8 mouse cellular contexts compared by ENCODE assay signal in the genomic region with DNA sequence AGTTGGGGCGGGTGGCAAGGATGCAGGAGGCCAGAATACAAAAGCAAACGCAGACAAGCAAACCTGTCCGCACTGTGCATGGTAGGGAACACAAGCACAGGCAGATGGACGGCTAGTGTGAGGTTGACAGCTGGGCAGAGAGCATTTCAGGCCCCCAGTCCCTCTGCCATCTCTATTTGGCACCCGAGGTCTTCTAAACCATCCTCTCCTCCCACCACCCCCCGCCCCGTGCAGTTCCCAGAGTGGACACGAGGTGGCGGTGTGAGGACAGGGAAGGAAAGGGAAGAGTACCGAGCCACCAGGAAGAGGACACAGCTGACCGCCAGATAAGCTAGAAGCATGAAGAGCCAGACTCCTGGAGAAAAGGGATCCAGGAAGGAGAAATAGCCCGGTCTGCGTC. TPM values are rescaled to one million over a fixed set of nuclear protein-coding genes. Genes with fewer than 3 reads are reported as not detected.
DNase-seq lines count a peak whose midpoint lies in the region; ATAC-seq and TF ChIP-seq lines count a peak whose summit lies in the region.

No protein-coding gene starts in this region.

- TF ChIP-seq EP300 in ES-Bruce4 (IDR thresholded peaks at IDR 0.05; ENCODE audit: insufficient read depth, low read depth, low read length) = no peak
- TF ChIP-seq EP300 in heart, postnatal 0 days (IDR thresholded peaks at IDR 0.05; ENCODE audit: low read depth) = no peak

- H3K9me3 ChIP-seq in ES-Bruce4 (replicated peaks; ENCODE audit: control insufficient read depth, insufficient read depth, low read length, poor library complexity, severe bottlenecking) = no peaks in the 10 kb centered on the region
- H3K9me3 ChIP-seq in embryonic facial prominence, embryonic 14.5 days (ENCODE audit: control insufficient read depth, low read length) = no peaks in the 10 kb centered on the region
- H3K9me3 ChIP-seq in heart, postnatal 0 days (replicated peaks; ENCODE audit: control insufficient read depth, low read length) = no peaks in the 10 kb centered on the region
- H3K9me3 ChIP-seq in megakaryocyte, embryonic 14.5 days = no peaks in the 10 kb centered on the region

- DNase-seq in adrenal gland, postnatal 4 days (ENCODE audit: low spot score in 2 of 2) = peak; percentile 50 to 73
- DNase-seq in embryonic facial prominence, embryonic 14.5 days (ENCODE audit: low spot score) = peak; percentile 61
- peak; percentile 28 for DNase-seq in heart, postnatal 0 days (ENCODE audit: low spot score)
- DNase-seq in layer of hippocampus, adult 9-11 months = peak; percentile 65
- peak; percentile 78 to 90 for DNase-seq in right cerebral cortex, postnatal 10 days (ENCODE audit: low spot score in 2 of 2)
- peak; percentile 19 to 50 for DNase-seq in urinary bladder, postnatal 36 days (ENCODE audit: low spot score in 2 of 2)

- no peak overlapping the region for H3K9ac ChIP-seq in ES-Bruce4 (ENCODE audit: low read depth, poor library complexity, severe bottlenecking)
- H3K9ac ChIP-seq in embryonic facial prominence, embryonic 14.5 days (ENCODE audit: low read depth, low read length) = no peak overlapping the region
- no peak overlapping the region for H3K9ac ChIP-seq in heart, postnatal 0 days (replicated peaks; ENCODE audit: low read depth, low read length)

- no peaks in the 10 kb centered on the region for H3K36me3 ChIP-seq in ES-Bruce4 (ENCODE audit: control insufficient read depth, insufficient read depth, low read length, poor library complexity, severe bottlenecking)
- H3K36me3 ChIP-seq in embryonic facial prominence, embryonic 14.5 days (ENCODE audit: control insufficient read depth, insufficient read depth, low read length) = no peaks in the 10 kb centered on the region
- H3K36me3 ChIP-seq in heart, postnatal 0 days (replicated peaks; ENCODE audit: control insufficient read depth, insufficient read depth, low read length) = no peaks in the 10 kb centered on the region
- H3K36me3 ChIP-seq in megakaryocyte, embryonic 14.5 days (replicated peaks; ENCODE audit: low read length) = no peaks in the 10 kb centered on the region

- no peaks in the 10 kb centered on the region for H3K27me3 ChIP-seq in ES-Bruce4 (ENCODE audit: control insufficient read depth, insufficient read depth, low read length, poor library complexity, severe bottlenecking)
- no peaks in the 10 kb centered on the region for H3K27me3 ChIP-seq in embryonic facial prominence, embryonic 14.5 days (replicated peaks; ENCODE audit: control insufficient read depth, insufficient read depth, low read length)
- peaks cover 14% of the 10 kb centered on the region; the same call in 1 of the 2 replicates for H3K27me3 ChIP-seq in heart, postnatal 0 days (ENCODE audit: control insufficient read depth, insufficient read depth, low read length)
- peaks cover 55% of the 10 kb centered on the region for H3K27me3 ChIP-seq in megakaryocyte, embryonic 14.5 days (replicated peaks)

- no peak overlapping the region for H3K27ac ChIP-seq in ES-Bruce4 (ENCODE audit: insufficient read depth, low read length)
- no peak overlapping the region for H3K27ac ChIP-seq in embryonic facial prominence, embryonic 14.5 days (replicated peaks; ENCODE audit: low read depth, low read length)
- H3K27ac ChIP-seq in heart, postnatal 0 days (ENCODE audit: low read depth) = no peak overlapping the region

- H3K4me2 ChIP-seq in embryonic facial prominence, embryonic 14.5 days (ENCODE audit: low read depth, low read length) = no peak overlapping the region
- H3K4me2 ChIP-seq in heart, postnatal 0 days (ENCODE audit: low read depth, low read length) = no peak overlapping the region

- H3K4me1 ChIP-seq in ES-Bruce4 (ENCODE audit: control insufficient read depth, insufficient read depth, low read length) = no peaks in the 10 kb centered on the region
- no peaks in the 10 kb centered on the region for H3K4me1 ChIP-seq in embryonic facial prominence, embryonic 14.5 days (ENCODE audit: control insufficient read depth, insufficient read depth, low read length)
- H3K4me1 ChIP-seq in heart, postnatal 0 days (ENCODE audit: control insufficient read depth, insufficient read depth) = no peaks in the 10 kb centered on the region
- peaks cover 41% of the 10 kb centered on the region for H3K4me1 ChIP-seq in megakaryocyte, embryonic 14.5 days

- no peak overlapping the region for H3K4me3 ChIP-seq in ES-Bruce4 (ENCODE audit: low read depth, low read length)
- no peak overlapping the region for H3K4me3 ChIP-seq in embryonic facial prominence, embryonic 14.5 days (ENCODE audit: low read depth, low read length)
- no peak overlapping the region for H3K4me3 ChIP-seq in heart, postnatal 0 days (ENCODE audit: low read depth, low read length)
- H3K4me3 ChIP-seq in megakaryocyte, embryonic 14.5 days (replicated peaks) = peak overlapping the region; percentile 55

- 12% methylated on average over 13 of the region's 13 CpGs for WGBS in embryonic facial prominence, embryonic 14.5 days
- WGBS in heart, postnatal 0 days = 14% methylated on average over 13 of the region's 13 CpGs

- peak; percentile 86 for TF ChIP-seq CTCF in ES-Bruce4 (IDR thresholded peaks at IDR 0.05; ENCODE audit: low read depth, low read length)
- TF ChIP-seq CTCF in heart, postnatal 0 days (IDR thresholded peaks at IDR 0.05; ENCODE audit: low read depth) = peak; percentile 92

- no peak for TF ChIP-seq POLR2A in ES-Bruce4 (IDR thresholded peaks at IDR 0.05; ENCODE audit: insufficient read depth, low read length)

- peak; percentile 72; the same call in 1 of the 2 replicates for ATAC-seq in embryonic facial prominence, embryonic 14.5 days (ENCODE audit: low read depth)
- no peak for ATAC-seq in heart, postnatal 0 days (ENCODE audit: insufficient read depth, low read depth)

RNA-seq across cellular contexts. Expression of gene Tbcel, which starts 42.5 kb away (rescaled TPM):
- polyA plus RNA-seq in ES-Bruce4 (2011; ENCODE audit: insufficient read depth, insufficient read length, low read depth, missing spikeins) = 26.3 and 27.1 TPM in 2 replicates
- total RNA-seq in adrenal gland, postnatal 4 days (2021) = 10 to 100 TPM; 66.5 to 76.7 TPM
- 5.3 and 6.7 TPM in 2 replicates for polyA plus RNA-seq in embryonic facial prominence, embryonic 14.5 days (2014; fragmentation: Nextera tagmentation; extraction: Ambion mirVana)
- total RNA-seq in heart, postnatal 0 days (2014; rRNA removed; ENCODE audit: low replicate concordance) = 7.6 and 17.9 TPM in 2 replicates
- 2.6 TPM in 2 replicates for polyA plus RNA-seq in heart, postnatal 0 days (2015; fragmentation: Nextera tagmentation; extraction: Ambion mirVana)
- 2.0 TPM in 1 of 2 replicates, not detected in the other for polyA plus RNA-seq in megakaryocyte, embryonic 14.5 days (2012; ENCODE audit: insufficient read depth, low replicate concordance)

Comparison
In these comparisons a context has a peak if more than half of its experiments do, and no peak if none do; other contexts are left out.
1. DNase-seq: peak in every context shown above with its lines; median percentile 84 in right cerebral cortex, postnatal 10 days; 65 in layer of hippocampus, adult 9-11 months; 62 in adrenal gland, postnatal 4 days; 61 in embryonic facial prominence, embryonic 14.5 days; 34 in urinary bladder, postnatal 36 days; 28 in heart, postnatal 0 days.